Mouse (Mus musculus): ENCODE data around the gene Slit2. TPM values are rescaled to one million over a fixed set of nuclear protein-coding genes. Genes with fewer than 3 reads are reported as not detected.

Gene Slit2
- 1 to 10 TPM in 1 of 2 experiments, under 1 TPM in 1; 0.58 to 3.6 TPM for polyA plus RNA-seq (2017; shearing (Covaris generic))

GRCm38 (mm10) chr5:47982941-47983701 is at the start of gene Slit2:
Gene Slit2 (plus strand): TSS chr5:47983138.

GRCm38 (mm10) chr5:48327652-48328051 is 344.7 kb downstream of the Slit2 start, which contains the start of gene 5730480H06Rik:
Gene 5730480H06Rik (plus strand): TSS chr5:48327952.

Measured in inflammation-experienced regulatory T-cells (primary cell).